Mouse (Mus musculus): ENCODE data around the gene Ccl24. TPM values are rescaled to one million over a fixed set of nuclear protein-coding genes. Genes with fewer than 3 reads are reported as not detected.
"Not testable (repeated sequence)": the region's sequence is repeated elsewhere in the genome, so short reads cannot be mapped to it uniquely, and the experiment has no call there.

The Ccl24 gene
- 0.48 and 1.1 TPM in 2 replicates for polyA plus RNA-seq (2014; fragmentation: Nextera tagmentation; extraction: Ambion mirVana)

DNA sequence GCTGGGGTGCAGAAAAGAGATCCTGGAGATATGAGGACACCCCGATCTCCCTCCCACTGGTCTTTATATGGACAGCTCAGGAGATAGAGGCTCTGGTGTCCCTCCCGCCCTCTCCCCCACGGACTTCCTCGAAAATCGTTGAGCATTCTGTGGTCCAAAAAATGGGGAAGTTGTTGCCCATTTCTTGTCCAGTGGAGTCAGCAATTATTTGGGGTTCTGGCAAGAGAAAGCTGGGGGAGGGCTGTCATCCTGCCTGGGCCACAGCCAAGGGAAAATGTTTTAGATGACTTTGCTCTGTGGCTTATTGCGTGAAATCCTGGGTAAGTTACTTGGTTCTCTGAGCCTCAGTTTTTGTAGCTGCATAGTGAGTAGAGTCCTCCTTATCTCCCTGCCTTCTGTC lies at the start of gene Ccl24:
Gene Ccl24 (minus strand): TSS at position 44 of the 400 bp plus-strand sequence.
- H3K27me3 ChIP-seq (ENCODE audit: control insufficient read depth, insufficient read depth, low read length), result no peaks in the 10 kb centered on the region
- H3K4me3 ChIP-seq (ENCODE audit: low read depth, low read length), result no peak within 1 kb of the TSS
- H3K9me3 ChIP-seq (ENCODE audit: control insufficient read depth, low read length), result no peaks in the 10 kb centered on the region
- H3K36me3 ChIP-seq (ENCODE audit: control insufficient read depth, insufficient read depth, low read length), result no peaks in the 10 kb centered on the region
- no peak within 1 kb of the TSS for H3K4me2 ChIP-seq (ENCODE audit: low read depth)
- no peak for ATAC-seq (ENCODE audit: insufficient read depth, low FRiP score, low TSS enrichment)
- no peaks in the 10 kb centered on the region for H3K4me1 ChIP-seq (ENCODE audit: control insufficient read depth, insufficient read depth, low read length)
- H3K27ac ChIP-seq (ENCODE audit: low read depth, low read length), result no peak within 1 kb of the TSS
- no peak within 1 kb of the TSS for H3K9ac ChIP-seq (ENCODE audit: low read length)
- no peak for DNase-seq (ENCODE audit: low spot score)
- 93% methylated on average over 6 of the region's 6 CpGs for WGBS

- no peaks in the 10 kb centered on the region for H3K36me3 ChIP-seq (ENCODE audit: control insufficient read depth, insufficient read depth, low read length)
Observed at GRCm38 (mm10) chr5:135621725-135622124, 48.9 kb upstream of the Ccl24 start.

GRCm38 (mm10) chr5:135620526-135620925 lies 47.7 kb upstream of the Ccl24 start:
- Histone ChIP-seq H3K4me3 (ENCODE audit: low read depth, low read length) (no peak overlapping the region), H3K4me2 (ENCODE audit: low read depth) (no peak overlapping the region), H3K9ac (ENCODE audit: low read length) (no peak overlapping the region), H3K4me1 (ENCODE audit: control insufficient read depth, insufficient read depth, low read length) (no peaks in the 10 kb centered on the region), H3K27ac (ENCODE audit: low read depth, low read length) (no peak overlapping the region), H3K27me3 (ENCODE audit: control insufficient read depth, insufficient read depth, low read length) (no peaks in the 10 kb centered on the region), H3K36me3 (ENCODE audit: control insufficient read depth, insufficient read depth, low read length) (no peaks in the 10 kb centered on the region), H3K9me3 (ENCODE audit: control insufficient read depth, low read length) (no peaks in the 10 kb centered on the region)
- ATAC-seq (ENCODE audit: insufficient read depth, low FRiP score, low TSS enrichment) (no peak), DNase-seq (ENCODE audit: low spot score) (no peak)
- WGBS, result 84% methylated on average over 9 of the region's 9 CpGs

More at GRCm38 (mm10) chr5:135621725-135622124, 48.9 kb upstream of the Ccl24 start:
- Histone ChIP-seq H3K9me3 (ENCODE audit: control insufficient read depth, low read length) (no peaks in the 10 kb centered on the region), H3K27ac (ENCODE audit: low read depth, low read length) (no peak overlapping the region), H3K9ac (ENCODE audit: low read length) (no peak overlapping the region), H3K4me2 (ENCODE audit: low read depth) (no peak overlapping the region), H3K27me3 (ENCODE audit: control insufficient read depth, insufficient read depth, low read length) (no peaks in the 10 kb centered on the region), H3K4me1 (ENCODE audit: control insufficient read depth, insufficient read depth, low read length) (no peaks in the 10 kb centered on the region), H3K4me3 (ENCODE audit: low read depth, low read length) (no peak overlapping the region)
- ATAC-seq (ENCODE audit: insufficient read depth, low FRiP score, low TSS enrichment), result no peak
- 90% methylated on average over 10 of the region's 10 CpGs for WGBS
- DNase-seq (ENCODE audit: low spot score), result no peak

- not testable (repeated sequence) for H3K9me3 ChIP-seq (ENCODE audit: control insufficient read depth, low read length); H3K27ac ChIP-seq (ENCODE audit: low read depth, low read length); H3K36me3 ChIP-seq (ENCODE audit: control insufficient read depth, insufficient read depth, low read length); H3K4me1 ChIP-seq (ENCODE audit: control insufficient read depth, insufficient read depth, low read length); H3K9ac ChIP-seq (ENCODE audit: low read length); H3K27me3 ChIP-seq (ENCODE audit: control insufficient read depth, insufficient read depth, low read length); DNase-seq (ENCODE audit: low spot score); H3K4me2 ChIP-seq (ENCODE audit: low read depth); ATAC-seq (ENCODE audit: insufficient read depth, low FRiP score, low TSS enrichment); H3K4me3 ChIP-seq (ENCODE audit: low read depth, low read length)
- 89% methylated on average over 10 of the region's 10 CpGs for WGBS
Observed at GRCm38 (mm10) chr5:135619741-135620140, 46.9 kb upstream of the Ccl24 start.

GRCm38 (mm10) chr5:135609794-135610193 lies 36.9 kb upstream of the Ccl24 start:
- Histone ChIP-seq H3K4me3 (ENCODE audit: low read depth, low read length) (no peak overlapping the region), H3K4me2 (ENCODE audit: low read depth) (no peak overlapping the region), H3K27me3 (ENCODE audit: control insufficient read depth, insufficient read depth, low read length) (no peaks in the 10 kb centered on the region), H3K9ac (ENCODE audit: low read length) (no peak overlapping the region), H3K27ac (ENCODE audit: low read depth, low read length) (no peak overlapping the region), H3K4me1 (ENCODE audit: control insufficient read depth, insufficient read depth, low read length) (no peaks in the 10 kb centered on the region), H3K9me3 (ENCODE audit: control insufficient read depth, low read length) (peaks cover 4% of the 10 kb centered on the region; the same call in 1 of the 2 replicates), H3K36me3 (ENCODE audit: control insufficient read depth, insufficient read depth, low read length) (no peaks in the 10 kb centered on the region)
- ATAC-seq (ENCODE audit: insufficient read depth, low FRiP score, low TSS enrichment), result no peak
- 68% methylated on average over 4 of the region's 4 CpGs for WGBS
- no peak for DNase-seq (ENCODE audit: low spot score)

- no peak overlapping the region for H3K4me2 ChIP-seq (ENCODE audit: low read depth)
- no peak for ATAC-seq (ENCODE audit: insufficient read depth, low FRiP score, low TSS enrichment)
Observed at GRCm38 (mm10) chr5:135607581-135607980, 34.7 kb upstream of the Ccl24 start.

DNA sequence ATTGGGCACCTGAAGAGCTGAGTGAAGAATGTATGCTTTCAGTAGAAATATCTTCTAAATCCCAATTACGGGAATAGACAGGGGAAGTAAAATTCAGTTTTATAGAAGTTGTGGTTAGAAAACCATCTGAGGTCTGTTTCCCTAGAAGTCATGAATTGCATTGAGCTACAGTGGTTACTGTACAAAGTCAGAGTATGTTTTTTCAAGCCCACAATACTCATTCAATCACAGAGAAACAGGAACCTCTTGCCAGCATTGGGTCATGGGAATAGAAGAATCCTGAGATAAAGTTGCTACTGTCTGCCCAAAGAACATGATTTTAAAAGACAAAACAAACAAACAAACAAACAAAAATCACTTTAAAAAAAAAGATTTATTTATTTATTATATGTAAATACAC lies 33.9 kb upstream of the Ccl24 start:
- not testable (repeated sequence) for DNase-seq (ENCODE audit: low spot score); ATAC-seq (ENCODE audit: insufficient read depth, low FRiP score, low TSS enrichment)

More at GRCm38 (mm10) chr5:135607581-135607980, 34.7 kb upstream of the Ccl24 start:
- Histone ChIP-seq H3K27me3 (ENCODE audit: control insufficient read depth, insufficient read depth, low read length) (no peaks in the 10 kb centered on the region), H3K9me3 (ENCODE audit: control insufficient read depth, low read length) (peaks cover 9% of the 10 kb centered on the region; the same call in 1 of the 2 replicates), H3K27ac (ENCODE audit: low read depth, low read length) (no peak overlapping the region), H3K9ac (ENCODE audit: low read length) (no peak overlapping the region), H3K36me3 (ENCODE audit: control insufficient read depth, insufficient read depth, low read length) (no peaks in the 10 kb centered on the region), H3K4me3 (ENCODE audit: low read depth, low read length) (no peak overlapping the region), H3K4me1 (ENCODE audit: control insufficient read depth, insufficient read depth, low read length) (no peaks in the 10 kb centered on the region)
- WGBS, result 55% methylated on average over 1 of the region's 1 CpGs
- no peak for DNase-seq (ENCODE audit: low spot score)

GRCm38 (mm10) chr5:135604643-135605042 lies 31.8 kb upstream of the Ccl24 start:
- not testable (repeated sequence) for DNase-seq (ENCODE audit: low spot score); H3K27ac ChIP-seq (ENCODE audit: low read depth, low read length); H3K4me3 ChIP-seq (ENCODE audit: low read depth, low read length); H3K9ac ChIP-seq (ENCODE audit: low read length); H3K4me1 ChIP-seq (ENCODE audit: control insufficient read depth, insufficient read depth, low read length); ATAC-seq (ENCODE audit: insufficient read depth, low FRiP score, low TSS enrichment); H3K9me3 ChIP-seq (ENCODE audit: control insufficient read depth, low read length); H3K4me2 ChIP-seq (ENCODE audit: low read depth); H3K27me3 ChIP-seq (ENCODE audit: control insufficient read depth, insufficient read depth, low read length); H3K36me3 ChIP-seq (ENCODE audit: control insufficient read depth, insufficient read depth, low read length)
- no CpG with 5 or more reads among the region's 1 CpGs for WGBS

More for the DNA sequence above, 33.9 kb upstream of the Ccl24 start:
- not testable (repeated sequence) for H3K4me3 ChIP-seq (ENCODE audit: low read depth, low read length); H3K4me2 ChIP-seq (ENCODE audit: low read depth); H3K4me1 ChIP-seq (ENCODE audit: control insufficient read depth, insufficient read depth, low read length); H3K36me3 ChIP-seq (ENCODE audit: control insufficient read depth, insufficient read depth, low read length); H3K27me3 ChIP-seq (ENCODE audit: control insufficient read depth, insufficient read depth, low read length); H3K9me3 ChIP-seq (ENCODE audit: control insufficient read depth, low read length); H3K27ac ChIP-seq (ENCODE audit: low read depth, low read length); H3K9ac ChIP-seq (ENCODE audit: low read length)
- WGBS, result no CpG with 5 or more reads among the region's 1 CpGs

GRCm38 (mm10) chr5:135589996-135590784 lies 17.3 kb upstream of the Ccl24 start:
- DNase-seq (ENCODE audit: low spot score), result no peak
- Histone ChIP-seq H3K27me3 (ENCODE audit: control insufficient read depth, insufficient read depth, low read length) (no peaks in the 10 kb centered on the region), H3K4me3 (ENCODE audit: low read depth, low read length) (no peak overlapping the region), H3K4me1 (ENCODE audit: control insufficient read depth, insufficient read depth, low read length) (no peaks in the 10 kb centered on the region), H3K9ac (ENCODE audit: low read length) (no peak overlapping the region), H3K36me3 (ENCODE audit: control insufficient read depth, insufficient read depth, low read length) (no peaks in the 10 kb centered on the region), H3K27ac (ENCODE audit: low read depth, low read length) (no peak overlapping the region), H3K4me2 (ENCODE audit: low read depth) (no peak overlapping the region), H3K9me3 (ENCODE audit: control insufficient read depth, low read length) (no peaks in the 10 kb centered on the region)
- 81% methylated on average over 10 of the region's 12 CpGs for WGBS
- ATAC-seq (ENCODE audit: insufficient read depth, low FRiP score, low TSS enrichment), result no peak
